Mouse (Mus musculus) hematopoietic stem cell, adult 5-6 weeks (primary cell): ENCODE measurements at regions not wholly inside any gene's neighbourhood (a gene's known extent, or its start where the extent isn't known, plus 50 kb on each side); places are given as distances from the start of the nearest gene placed in this dataset.
"Not testable (repeated sequence)": the region's sequence is repeated elsewhere in the genome, so short reads cannot be mapped to it uniquely, and the experiment has no call there.

Experiments used
- ATAC-seq, 2 experiments: fragments of 125-278 bp in 1 of 2; replicated peaks in 1 of 2; 2 replicates each; pipeline ENCODE4 v1.8.0; 2016 to 2017; ENCODE audit warnings: inconsistent platforms in 2 of 2, mild to moderate bottlenecking in 2 of 2, moderate number of reproducible peaks in 2 of 2, low read depth in 1 of 2, moderate TSS enrichment in 1 of 2; ENCODE audit not compliant: low FRiP score in 2 of 2, poor library complexity in 2 of 2, severe bottlenecking in 2 of 2, insufficient read depth in 1 of 2, low TSS enrichment in 1 of 2

DNA sequence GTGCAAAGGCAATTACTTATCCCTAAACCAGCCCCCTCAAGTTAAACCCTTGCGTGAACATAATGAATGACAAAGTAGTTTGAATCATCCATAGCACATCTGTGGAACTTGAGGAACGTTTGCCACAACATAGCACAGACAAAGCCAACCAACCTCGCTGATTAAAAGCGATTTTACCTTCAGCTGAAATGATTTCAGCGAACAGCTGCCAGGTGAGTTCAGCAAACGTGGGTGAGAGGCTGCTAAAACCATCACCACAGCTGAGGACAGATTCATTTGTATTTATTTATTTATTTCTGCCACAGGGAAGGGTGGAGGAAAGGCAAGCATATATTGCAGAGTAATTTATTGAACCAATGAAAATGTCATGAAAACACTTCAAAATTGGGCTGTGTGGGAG lies 704.4 kb downstream of the Kcna4 start:
- ATAC-seq = no peak

DNA sequence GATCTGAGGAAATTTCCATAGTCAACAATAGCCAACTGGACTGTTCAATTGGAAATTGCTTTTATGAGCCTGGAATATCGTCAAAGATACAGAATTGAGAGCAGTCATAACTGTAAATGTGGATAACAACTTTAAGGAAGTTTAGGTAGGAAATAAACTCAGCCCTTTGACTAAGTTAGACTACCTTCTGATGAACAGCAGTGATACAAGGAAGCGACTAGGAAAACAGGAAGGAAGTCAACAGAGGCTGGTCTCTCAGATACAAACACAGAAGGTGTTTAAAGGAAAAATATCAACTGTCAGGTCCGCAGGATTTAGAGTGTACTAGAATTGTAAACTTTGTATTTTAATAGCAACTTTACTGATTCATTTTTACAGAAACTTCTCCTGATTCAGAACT lies 721.1 kb downstream of the Kcna4 start:
- ATAC-seq = no peak

DNA sequence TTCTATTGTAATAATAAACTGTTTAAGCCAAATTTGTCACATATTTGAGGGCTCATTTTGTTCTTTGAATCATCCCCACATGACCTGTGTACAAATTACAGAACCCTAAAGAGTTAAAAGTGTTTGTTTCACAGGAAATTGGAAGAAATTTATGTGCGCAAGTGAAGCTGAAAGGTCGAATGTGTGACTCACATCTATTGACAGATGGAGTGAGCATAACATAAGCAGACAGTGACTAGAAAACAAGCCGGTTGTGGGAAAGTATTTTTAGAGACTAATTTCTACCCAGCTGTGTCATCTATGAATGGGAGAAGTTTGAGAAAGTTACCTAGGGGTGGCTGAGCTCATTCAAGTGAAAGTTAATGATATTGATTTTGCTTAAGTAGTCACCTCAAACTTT lies 732.8 kb downstream of the Kcna4 start:
- no peak for ATAC-seq

DNA sequence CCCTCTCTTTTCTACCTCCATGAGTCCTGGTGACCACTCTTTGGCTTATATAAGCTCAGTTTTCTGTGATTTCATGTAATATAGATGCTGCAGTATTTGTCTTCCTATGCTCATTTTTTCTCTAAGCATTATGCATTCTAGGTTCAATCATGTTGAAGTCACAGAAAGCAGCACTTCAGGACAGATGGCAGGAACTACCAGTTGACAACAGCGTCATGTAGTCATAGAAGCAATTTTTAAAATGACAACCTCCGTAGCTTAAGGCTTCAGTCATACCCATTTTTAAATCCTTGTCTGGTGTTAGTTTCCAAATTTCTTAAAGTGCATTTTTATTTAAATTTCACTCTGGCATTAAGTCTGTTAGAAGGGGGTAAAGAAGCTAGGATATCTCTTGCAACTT lies 740.2 kb downstream of the Kcna4 start:
- no peak for ATAC-seq

DNA sequence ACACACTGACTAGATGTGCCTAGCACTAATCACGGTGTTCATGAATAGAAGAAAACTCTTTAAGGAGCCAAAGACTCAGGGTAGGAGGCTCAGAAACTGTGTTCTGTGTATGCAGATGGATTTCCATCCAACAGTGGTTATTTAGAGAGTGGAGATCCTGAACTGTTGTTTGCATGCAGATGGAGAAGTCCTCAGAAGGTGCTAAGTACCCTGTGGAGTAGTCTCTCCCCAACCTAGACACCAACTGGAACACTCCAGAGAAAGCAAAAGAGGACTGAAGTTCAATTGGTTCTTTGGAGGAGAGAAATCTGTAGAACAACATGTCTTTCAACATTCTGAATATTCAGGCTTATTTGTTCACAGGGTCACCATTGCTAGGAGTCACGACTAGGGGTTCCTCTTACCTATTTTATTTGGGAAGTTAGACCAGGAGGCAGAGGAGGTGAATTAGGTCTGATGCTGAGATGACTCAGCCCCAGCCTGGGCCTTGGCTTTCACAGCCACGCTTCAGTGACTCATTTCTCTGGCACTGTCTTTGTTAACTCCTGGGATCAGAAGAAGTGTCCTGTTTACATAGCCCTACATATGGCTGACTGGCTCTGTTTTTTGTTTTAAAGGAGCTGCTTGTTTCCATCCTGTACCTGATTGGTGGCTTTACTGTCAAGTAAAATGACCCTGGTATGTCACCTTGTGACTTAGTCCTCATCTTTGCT lies 742.0 kb downstream of the Kcna4 start:
- ATAC-seq = no peak

DNA sequence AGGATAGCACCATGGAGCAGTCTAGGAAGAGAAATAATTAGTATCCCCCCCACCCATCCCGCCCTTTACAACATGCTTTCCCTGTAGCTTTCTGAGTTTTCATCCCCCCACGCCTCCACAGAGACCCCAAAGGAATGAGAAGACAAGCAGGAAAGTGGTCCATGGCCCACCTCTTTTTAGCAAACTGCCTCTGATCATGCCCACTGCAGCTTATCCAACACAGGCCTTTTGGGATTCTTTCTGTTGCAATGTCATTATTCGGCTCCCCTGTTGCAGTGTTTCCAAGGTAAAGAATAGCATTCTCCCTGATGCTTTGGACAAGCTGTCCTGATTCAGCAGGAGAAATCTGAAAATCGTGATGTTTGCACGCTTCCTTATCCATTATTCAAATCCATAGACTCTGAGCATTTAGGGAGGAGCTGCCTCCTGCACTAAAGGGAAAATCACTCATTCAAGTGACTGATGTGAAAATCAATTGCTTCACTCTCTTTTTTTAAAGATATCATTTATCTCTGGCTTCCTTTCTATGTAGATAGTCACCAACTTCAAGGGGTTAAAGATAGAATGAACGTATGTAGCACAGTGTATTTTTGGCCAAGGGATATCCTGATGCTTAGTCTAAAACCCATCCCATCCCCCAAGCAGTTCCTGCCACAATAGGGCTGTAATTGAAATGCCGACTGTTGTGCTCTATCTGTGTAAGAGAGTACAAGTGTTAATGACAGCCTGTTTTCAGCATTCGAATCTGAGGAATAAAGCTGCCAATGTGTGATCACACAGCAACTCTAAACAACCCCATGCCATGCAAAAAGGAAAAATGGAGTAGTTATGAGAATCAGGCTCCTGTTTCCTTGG lies 743.1 kb downstream of the Kcna4 start:
- no peak for ATAC-seq

DNA sequence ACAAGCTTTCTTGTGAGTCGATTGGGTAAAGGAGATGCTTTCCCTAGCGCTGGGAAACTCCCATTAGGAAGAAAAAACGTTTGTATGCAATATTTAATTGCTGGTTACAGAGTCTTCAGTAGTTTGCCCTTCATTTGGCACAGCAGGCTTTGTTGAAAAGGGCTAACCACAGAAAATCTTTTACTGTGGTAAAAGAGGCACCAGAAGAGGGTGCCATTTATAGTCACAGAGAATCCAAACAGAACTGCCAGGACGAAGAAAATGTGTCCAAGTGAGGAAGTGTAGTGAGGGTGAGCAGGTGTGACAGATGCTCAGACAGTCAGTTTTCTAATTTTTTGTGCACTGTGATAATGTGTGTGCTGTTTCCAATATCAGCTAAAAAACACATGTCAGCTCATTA lies 744.4 kb downstream of the Kcna4 start:
- no peak for ATAC-seq

DNA sequence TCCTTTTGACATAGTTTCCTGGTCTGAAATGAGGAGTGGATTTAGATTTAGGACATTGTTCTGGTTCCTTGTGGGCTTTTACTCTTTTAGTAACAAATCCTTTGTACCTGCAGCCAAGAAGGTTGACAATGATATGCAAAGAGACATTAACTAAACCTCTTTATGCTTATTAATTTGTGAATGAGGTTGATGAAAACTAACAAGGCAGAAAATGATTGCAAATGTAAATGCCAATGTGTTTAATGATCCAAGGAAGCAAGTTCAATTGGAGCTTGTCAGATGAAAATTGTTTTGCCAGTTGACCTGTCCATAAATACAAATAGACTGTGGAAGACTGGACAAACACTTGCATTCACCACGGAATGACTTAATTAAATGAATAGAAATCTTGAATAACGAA lies 751.6 kb downstream of the Kcna4 start:
- no peak for ATAC-seq

DNA sequence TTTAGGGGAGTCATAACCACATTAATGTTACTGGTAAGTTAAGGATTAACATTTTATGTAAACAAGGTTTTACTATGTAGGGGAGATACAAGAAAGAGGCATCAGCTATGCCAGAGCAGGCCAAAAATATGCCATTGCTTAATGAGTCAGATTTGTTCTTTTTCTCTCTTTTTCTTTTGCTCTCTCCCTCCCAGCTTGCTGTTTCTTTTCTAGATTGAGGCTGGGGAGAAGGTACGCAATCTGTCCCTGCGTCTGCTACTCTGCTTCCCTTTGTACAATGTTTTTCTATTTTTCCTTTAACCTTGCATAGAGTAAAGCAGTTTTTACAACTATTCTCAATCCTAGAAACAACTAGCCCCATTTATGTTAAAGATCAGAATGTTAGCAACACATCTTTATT lies 754.4 kb downstream of the Kcna4 start:
- ATAC-seq = no peak

DNA sequence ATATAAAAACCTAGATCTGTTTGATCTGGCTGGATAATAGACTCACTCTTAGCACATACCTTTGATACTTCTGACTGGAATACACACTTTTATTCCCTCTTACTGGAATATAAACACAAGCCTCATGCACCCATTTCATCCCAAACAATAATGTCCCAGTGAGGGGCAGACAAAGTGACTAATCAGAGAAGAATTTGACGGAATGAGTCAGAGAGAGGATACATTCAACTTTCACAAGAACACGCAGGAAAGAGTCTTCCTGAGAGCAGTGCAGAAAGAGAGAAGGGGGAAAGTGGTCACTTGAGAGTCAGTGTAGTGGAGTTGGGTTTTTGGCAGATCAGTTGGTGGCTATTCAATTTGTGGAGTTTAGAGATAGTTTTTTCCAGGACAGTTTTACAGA lies 755.6 kb downstream of the Kcna4 start:
- ATAC-seq = no peak

DNA sequence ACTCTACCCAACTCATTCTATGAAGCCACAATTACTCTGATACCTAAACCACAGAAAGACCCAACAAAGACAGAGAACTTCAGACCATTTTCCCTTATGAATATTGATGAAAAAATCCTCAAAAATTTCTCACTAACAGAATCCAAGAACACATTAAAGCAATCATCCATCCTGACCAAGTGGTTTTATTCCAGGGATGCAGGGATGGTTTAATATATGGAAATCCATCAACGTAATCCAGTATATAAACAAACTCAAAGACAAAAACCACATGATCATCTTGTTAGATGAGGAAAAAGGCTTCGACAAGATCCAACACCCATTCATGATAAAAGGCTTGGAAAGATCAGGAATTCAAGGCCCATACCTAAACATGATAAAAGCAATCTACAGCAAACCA lies 772.3 kb downstream of the Kcna4 start:
- not testable (repeated sequence) for ATAC-seq

DNA sequence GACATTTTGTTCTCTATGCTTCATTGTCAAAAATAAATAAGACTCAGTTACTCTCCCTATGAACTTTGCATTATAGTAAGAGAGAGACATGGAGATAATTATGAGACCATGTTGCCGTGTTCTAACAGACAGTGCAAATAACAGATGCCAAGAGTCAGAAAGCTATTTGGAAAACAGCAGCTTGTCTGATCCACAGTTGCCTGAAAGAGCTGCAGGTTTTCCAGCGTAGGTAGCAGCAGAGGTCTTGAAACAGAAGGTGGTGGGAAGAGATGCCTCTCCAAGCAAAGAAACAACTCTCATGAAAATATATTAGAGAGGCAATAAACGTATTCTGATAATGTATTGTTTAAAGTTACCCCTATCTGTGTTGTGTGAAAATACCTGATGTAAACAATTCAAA lies 793.5 kb downstream of the Kcna4 start:
- no peak for ATAC-seq

DNA sequence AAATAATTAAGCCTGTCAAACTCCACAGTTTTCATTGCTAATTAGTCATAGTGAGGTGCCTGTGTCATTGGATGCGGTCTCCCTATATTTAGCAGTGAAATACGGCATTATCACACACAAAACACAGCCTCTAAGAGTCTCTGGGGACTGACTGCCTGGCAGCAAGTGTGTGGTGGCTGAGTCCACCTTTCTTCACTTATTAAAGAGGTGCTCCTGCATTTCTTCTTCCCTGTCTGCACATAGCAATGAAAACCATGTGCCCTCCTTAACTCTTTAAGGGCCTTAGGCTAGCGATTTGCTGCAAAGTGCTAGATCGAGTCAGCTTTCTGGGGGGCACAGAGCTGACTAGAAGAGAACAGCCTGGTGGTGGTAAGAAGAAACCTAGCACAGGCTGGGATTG lies 799.8 kb downstream of the Kcna4 start:
- ATAC-seq = no peak

DNA sequence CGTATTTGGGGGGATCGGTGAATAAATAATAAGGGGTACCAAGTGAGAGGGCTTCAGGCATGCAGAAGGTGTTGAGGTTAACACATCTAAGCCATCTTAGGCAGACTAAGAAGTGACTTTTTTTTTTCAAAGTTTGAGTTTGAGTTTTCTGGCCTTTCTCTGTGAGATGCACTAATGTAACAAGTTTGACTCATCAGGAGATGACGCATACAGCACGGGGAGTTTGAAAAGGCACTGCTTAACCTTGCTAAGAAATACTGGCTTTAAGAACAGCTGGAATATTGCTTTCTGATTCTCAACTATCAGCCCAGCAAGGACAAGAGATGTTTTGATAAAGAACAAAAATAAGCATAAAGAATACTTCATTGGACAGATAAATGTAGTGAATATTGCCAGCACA lies 806.6 kb downstream of the Kcna4 start:
- no peak for ATAC-seq

DNA sequence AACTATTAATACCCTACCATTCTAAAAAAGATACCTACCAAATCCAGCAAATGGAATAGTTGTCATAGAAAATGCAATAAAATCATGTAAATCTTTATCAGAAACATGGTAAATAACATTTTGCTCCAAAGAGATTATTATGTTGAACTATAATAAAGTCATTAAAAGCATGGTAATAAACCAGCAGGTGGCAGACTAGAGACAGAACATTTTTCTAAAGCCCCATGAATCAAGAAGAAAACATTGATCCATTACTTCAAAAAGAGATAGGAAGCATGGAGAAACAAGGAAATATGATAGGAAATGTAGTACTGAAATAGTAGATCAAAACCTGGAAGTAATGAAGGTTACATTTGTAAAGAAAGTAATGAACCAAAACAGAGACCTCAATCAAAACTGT lies 819.7 kb downstream of the Kcna4 start:
- ATAC-seq = no peak

DNA sequence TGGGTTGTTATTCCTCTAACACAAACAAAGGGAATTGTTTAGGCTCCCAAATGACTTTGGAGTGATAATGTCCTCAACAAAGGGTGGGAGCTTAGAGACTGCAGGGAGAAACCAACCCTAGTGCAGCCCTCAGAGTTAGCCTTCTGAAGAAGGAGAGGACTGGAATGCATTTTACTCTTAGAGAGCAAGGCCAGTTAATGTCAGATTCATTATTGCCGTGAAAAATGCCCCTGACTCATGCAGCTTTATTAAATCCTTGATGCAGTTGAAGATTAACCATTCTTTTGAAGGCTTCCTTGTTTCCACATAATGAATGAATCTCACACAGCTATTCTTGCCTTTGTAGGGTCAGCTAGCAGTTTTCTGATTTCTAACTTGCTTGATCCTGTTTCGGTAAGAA lies 855.3 kb downstream of the Kcna4 start:
- ATAC-seq = no peak

DNA sequence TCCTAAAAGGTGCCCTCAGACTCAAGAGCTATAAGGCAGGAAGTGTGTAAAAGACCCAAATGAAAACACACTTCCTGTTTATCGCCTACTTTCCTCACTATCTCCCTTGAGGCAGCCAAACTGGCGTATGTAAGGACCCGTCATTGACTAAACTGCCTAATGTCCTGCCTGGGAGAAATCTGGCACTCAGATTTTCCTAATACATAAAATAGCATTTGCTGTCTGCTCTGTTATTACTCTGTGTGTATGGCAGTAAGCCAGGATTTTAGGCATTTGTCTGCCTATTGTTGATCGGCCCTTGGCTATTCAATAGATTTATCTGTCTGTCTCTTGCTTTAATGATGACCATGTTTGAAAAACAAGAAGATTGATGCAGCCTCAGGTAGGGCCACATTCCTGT lies 857.8 kb downstream of the Kcna4 start:
- no peak for ATAC-seq

DNA sequence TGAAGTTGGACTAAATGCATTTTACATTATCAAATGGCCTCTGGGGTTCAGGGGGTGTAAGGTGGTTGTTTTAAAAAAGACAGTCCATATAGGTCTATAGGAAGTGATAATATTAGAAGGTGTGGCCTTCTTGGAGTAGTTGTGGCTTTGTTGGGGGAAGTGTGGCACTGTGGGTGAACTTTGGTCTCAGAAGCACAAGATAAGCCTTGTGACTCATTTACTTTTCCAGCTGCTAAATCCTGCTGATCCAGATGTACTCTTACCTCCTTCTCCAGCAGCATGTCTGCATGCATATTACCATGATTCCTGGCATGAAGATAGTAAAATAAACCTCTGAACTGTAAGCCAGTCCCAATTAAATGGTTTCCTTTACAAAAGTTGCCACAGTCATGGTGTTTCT lies 865.8 kb downstream of the Kcna4 start:
- ATAC-seq = no peak

DNA sequence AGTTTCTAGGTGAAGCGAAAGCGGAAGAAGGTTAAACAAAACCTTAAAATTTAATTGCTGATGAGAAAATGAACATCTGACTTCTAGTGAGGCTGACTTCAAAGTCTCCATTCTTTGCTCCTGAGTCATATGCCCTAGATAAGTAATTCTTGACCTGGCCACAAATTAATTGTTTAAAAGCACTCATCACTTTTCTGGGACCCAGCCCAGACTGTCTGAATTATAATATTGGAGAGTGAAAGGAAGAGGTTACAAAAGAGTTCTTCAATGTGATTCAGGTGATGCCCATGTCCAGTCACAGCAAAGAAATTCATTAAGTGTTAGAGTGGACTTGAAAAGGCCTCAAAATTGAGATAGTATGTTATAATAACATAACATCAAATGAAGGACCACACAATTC lies 867.3 kb downstream of the Kcna4 start:
- no peak for ATAC-seq
